Mouse (Mus musculus) left cerebral cortex, adult 11 months (tissue): ENCODE measurements around the gene Zfp72.
A peak's percentile ranks its signal among the peaks of the same experiment; 100 is the strongest.

Experiments
- DNase-seq: peaks from one replicate; pipeline ENCODE4 v3.0.0; 2022; ENCODE audit warnings: low spot score

The Zfp72 gene

GRCm38 (mm10) chr13:74390371-74390990, at the start of gene Zfp72:
Gene Zfp72 (minus strand): TSS chr13:74390836.
- DNase-seq = peak; percentile 77

DNA sequence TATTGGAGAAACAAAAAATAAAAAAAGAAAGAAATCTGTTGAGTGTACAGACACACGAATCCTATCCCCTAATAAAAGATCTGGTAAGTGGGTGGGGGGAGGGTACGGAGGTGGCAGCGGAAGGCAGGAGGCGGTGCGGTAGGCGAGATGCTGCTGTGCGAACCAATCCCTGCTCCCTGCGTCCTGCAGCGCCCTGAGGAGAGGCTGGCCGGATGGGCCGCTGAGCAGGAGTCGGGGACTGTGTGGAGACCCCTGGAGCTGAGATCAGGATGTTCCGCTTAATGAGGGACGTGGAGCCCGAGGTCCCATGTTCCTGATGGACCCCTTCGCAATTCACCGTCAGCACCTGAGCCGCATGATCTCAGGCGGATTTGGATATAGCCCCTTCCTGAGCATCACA, 49.3 kb upstream of the Zfp72 start:
- DNase-seq = no peak

GRCm38 (mm10) chr13:74399298-74399839, 8.7 kb upstream of the Zfp72 start, which contains the start of gene Ftl1-ps1:
Gene Ftl1-ps1 (plus strand): TSS chr13:74399694.
- no peak for DNase-seq

DNA sequence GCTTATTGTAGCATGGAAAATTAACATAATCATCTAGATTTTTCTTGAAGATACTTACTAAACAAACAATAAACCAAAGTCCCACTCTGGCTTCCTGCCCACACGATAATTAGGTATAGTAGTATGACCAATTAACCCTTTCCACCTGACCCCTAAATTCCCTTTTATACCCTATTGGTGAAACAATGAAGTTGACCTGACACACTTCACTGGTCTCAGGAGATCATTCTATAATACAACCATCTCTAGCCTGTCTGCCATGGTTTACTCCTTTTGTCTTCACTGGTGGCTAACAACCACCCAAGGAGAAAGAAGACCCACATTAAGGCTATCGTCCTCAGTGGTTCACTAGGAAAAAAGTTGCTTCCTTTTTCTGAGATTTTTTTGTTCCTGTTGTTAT, 520 bp upstream of the Zfp72 start:
- DNase-seq = no peak

GRCm38 (mm10) chr13:74389730-74390129, 906 bp downstream of the Zfp72 start:
- no peak for DNase-seq

GRCm38 (mm10) chr13:74382289-74382688, 8.3 kb downstream of the Zfp72 start:
- DNase-seq = no peak

GRCm38 (mm10) chr13:74381533-74382276, 8.9 kb downstream of the Zfp72 start:
- no peak for DNase-seq

DNA sequence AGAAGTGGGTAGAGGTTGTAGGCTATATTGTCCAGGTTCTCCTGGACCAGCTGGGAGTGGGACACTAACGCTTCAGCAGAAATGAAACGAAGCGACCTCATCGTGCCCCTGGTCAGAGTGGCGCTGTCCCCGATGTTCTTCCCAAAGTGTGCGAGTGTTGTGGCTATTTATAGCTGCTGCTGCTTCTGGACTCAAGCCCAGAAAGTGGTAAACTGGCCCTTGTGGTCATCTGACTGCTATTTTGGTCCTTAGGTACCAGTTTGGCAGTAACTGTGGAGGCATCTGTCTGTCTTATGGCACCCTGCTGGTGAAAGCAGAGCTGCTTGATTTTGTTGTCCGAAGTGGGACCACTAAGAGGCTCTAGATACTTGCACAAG, 26.8 kb downstream of the Zfp72 start, which contains the start of gene Lrrc14b:
Gene Lrrc14b (minus strand): TSS at position 147 of the 377 bp plus-strand sequence.
- DNase-seq = no peak

GRCm38 (mm10) chr13:74363176-74363858, 27.3 kb downstream of the Zfp72 start:
- no peak for DNase-seq

DNA sequence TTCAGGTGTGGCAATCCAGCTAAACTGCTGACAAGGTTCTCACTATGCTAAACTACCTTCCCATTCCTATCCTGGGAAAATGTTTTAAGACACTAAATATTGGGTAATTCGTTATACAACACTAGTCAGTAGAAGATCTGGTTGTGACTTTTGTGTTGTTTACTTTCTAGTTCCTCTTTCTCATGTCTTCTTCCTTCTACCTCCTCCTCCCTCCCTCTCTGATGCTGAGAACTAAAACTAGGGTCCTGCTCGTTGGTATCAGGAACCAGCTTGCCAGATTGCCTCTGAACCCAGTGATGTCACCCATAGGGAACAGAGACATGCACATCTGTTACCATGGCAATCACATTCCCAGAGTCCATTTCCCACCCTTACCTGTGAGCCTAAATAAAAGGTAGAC, 28.4 kb downstream of the Zfp72 start:
- DNase-seq = no peak

GRCm38 (mm10) chr13:74356491-74356890, 34.1 kb downstream of the Zfp72 start:
- DNase-seq = no peak

- no peak for DNase-seq
Observed at GRCm38 (mm10) chr13:74350435-74350906, 40.2 kb downstream of the Zfp72 start.

GRCm38 (mm10) chr13:74349566-74350434, 40.8 kb downstream of the Zfp72 start, which contains the start of the genes Sdha and Ccdc127:
Gene Sdha (minus strand): TSS chr13:74350280.
Gene Ccdc127 (plus strand): TSS chr13:74350309.
- DNase-seq = peak; percentile 90

GRCm38 (mm10) chr13:74341036-74341435, 49.6 kb downstream of the Zfp72 start:
- DNase-seq = no peak

- DNase-seq = no peak
Observed at GRCm38 (mm10) chr13:74329321-74329720, 61.3 kb downstream of the Zfp72 start.
